Mouse (Mus musculus) hindbrain, embryonic 16.5 days (tissue): ENCODE data around the gene Cd207. TPM values are rescaled to one million over a fixed set of nuclear protein-coding genes. Genes with fewer than 3 reads are reported as not detected.

Experiments used
- ATAC-seq: fragments of 200-750 bp; cut with Nextera tagmentation; 2 replicates; pipeline ENCODE4 v1.8.0; 2017; ENCODE audit warnings: moderate TSS enrichment, moderate library complexity
- H3K27ac ChIP-seq: fragments of 300-500 bp; sonication (generic); 2 replicates; pipeline ENCODE4 v1.5.1; 2014; ENCODE audit warnings: low read depth, mild to moderate bottlenecking, control low read depth, low read length, moderate library complexity
- H3K27me3 ChIP-seq: fragments of 300-500 bp; sonication (generic); replicated peaks from 2 replicates; pipeline ENCODE4 v1.6.1; 2014; ENCODE audit warnings: low read length; ENCODE audit not compliant: control insufficient read depth, insufficient read depth
- H3K36me3 ChIP-seq: fragments of 300-500 bp; sonication (generic); 2 replicates; pipeline ENCODE4 v1.6.1; 2014; ENCODE audit warnings: mild to moderate bottlenecking, low read length, moderate library complexity, mixed read lengths; ENCODE audit not compliant: control insufficient read depth, insufficient read depth
- H3K4me1 ChIP-seq: fragments of 300-500 bp; sonication (generic); 2 replicates; pipeline ENCODE4 v1.6.1; 2014; ENCODE audit warnings: low read depth, low read length; ENCODE audit not compliant: control insufficient read depth, insufficient read depth
- H3K4me2 ChIP-seq: fragments of 300-500 bp; sonication (generic); 2 replicates; pipeline ENCODE4 v1.6.1; 2014; ENCODE audit warnings: mild to moderate bottlenecking, low read length, control low read depth, moderate library complexity
- H3K4me3 ChIP-seq: fragments of 300-500 bp; sonication (generic); 2 replicates; pipeline ENCODE4 v1.5.1; 2014; ENCODE audit warnings: mild to moderate bottlenecking, low read length, control low read depth, moderate library complexity
- H3K9ac ChIP-seq: fragments of 300-500 bp; sonication (generic); 2 replicates; pipeline ENCODE4 v1.6.1; 2014; ENCODE audit warnings: low read depth, mild to moderate bottlenecking, control low read depth, low read length, moderate library complexity
- H3K9me3 ChIP-seq: fragments of 300-500 bp; sonication (generic); 2 replicates; pipeline ENCODE4 v1.6.1; 2014; ENCODE audit warnings: mild to moderate bottlenecking, low read length, moderate library complexity; ENCODE audit not compliant: control insufficient read depth
- WGBS: fragments of 180-500 bp; shearing (Covaris S2); extraction: QIAGEN DNeasy Blood & Tissue Kit; methylation state at CpG from one replicate; pipeline ENCODE4 v1.1.7; 2014; 5-methylcytosine and 5-hydroxymethylcytosine counted together
- polyA plus RNA-seq: library from polyadenylated mRNA; unstranded; fragments of >200 nt; fragmentation: Nextera tagmentation; extraction: Ambion mirVana; gene quantifications from 2 replicates; pipeline ENCODE4 v1.2.1, GENCODE M21; 2015

Gene Cd207
- polyA plus RNA-seq, 1 experiment from 2014 or later: not detected

- WGBS: under 1% methylated on average over 36 of the region's 46 CpGs
- peak within 1 kb of the TSS; percentile 54 for H3K4me2 ChIP-seq
- peak; percentile 78 for ATAC-seq
- peaks cover 9% of the 10 kb centered on the region for H3K4me1 ChIP-seq
- H3K4me3 ChIP-seq: peak within 1 kb of the TSS; percentile 30
- no peaks in the 10 kb centered on the region for H3K9me3 ChIP-seq
- no peak within 1 kb of the TSS for H3K27ac ChIP-seq
- no peaks in the 10 kb centered on the region for H3K36me3 ChIP-seq
- H3K27me3 ChIP-seq: peaks cover 77% of the 10 kb centered on the region
- no peak within 1 kb of the TSS for H3K9ac ChIP-seq
Observed at GRCm38 (mm10) chr6:83711067-83711675, 33.5 kb upstream of the Cd207 start, which contains the start of gene Vax2. Gene Vax2 (plus strand): TSS chr6:83711264.

DNA sequence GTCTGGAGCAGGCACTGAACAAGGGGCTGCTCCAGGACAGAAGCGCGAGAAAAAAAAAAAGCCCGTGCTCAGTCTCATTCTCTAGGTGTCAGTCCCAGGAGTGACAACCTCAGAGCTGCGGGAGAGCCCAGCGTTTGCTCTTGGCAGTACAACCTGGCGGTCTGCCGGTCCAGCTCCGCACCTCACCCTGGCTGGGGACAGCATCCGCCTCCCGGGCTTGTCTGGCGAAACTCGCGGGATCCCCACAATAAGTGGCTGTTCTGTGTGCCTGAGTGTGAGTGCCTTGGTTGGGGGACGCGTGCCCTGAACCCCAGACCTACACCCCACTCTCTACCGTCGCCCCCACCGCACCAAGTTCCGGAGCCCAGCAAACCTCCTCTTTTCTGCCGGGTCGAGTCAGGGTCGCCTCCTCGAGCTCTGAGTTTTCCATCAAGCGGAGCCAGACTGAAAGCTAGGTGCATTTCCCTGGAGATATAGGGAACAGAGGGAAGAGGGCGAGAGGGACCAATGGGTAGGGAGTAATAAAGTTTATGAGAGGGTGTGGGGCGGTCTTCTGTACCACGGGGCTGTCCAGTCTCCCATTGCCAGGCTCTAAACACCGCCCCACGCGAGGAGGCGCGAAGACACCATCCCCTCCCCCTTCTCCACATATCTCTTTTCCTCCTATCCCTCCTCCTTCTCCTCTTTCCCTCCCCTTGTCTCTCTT, 32.9 kb upstream of the Cd207 start:
- peaks cover 78% of the 10 kb centered on the region for H3K27me3 ChIP-seq
- 0% methylated on average over 31 of the region's 32 CpGs for WGBS
- H3K4me3 ChIP-seq: peak overlapping the region; percentile 30
- H3K4me2 ChIP-seq: peak overlapping the region; percentile 54
- H3K36me3 ChIP-seq: no peaks in the 10 kb centered on the region
- H3K9ac ChIP-seq: no peak overlapping the region
- H3K4me1 ChIP-seq: peaks cover 9% of the 10 kb centered on the region
- ATAC-seq: peak; percentile 67
- no peaks in the 10 kb centered on the region for H3K9me3 ChIP-seq
- H3K27ac ChIP-seq: no peak overlapping the region

DNA sequence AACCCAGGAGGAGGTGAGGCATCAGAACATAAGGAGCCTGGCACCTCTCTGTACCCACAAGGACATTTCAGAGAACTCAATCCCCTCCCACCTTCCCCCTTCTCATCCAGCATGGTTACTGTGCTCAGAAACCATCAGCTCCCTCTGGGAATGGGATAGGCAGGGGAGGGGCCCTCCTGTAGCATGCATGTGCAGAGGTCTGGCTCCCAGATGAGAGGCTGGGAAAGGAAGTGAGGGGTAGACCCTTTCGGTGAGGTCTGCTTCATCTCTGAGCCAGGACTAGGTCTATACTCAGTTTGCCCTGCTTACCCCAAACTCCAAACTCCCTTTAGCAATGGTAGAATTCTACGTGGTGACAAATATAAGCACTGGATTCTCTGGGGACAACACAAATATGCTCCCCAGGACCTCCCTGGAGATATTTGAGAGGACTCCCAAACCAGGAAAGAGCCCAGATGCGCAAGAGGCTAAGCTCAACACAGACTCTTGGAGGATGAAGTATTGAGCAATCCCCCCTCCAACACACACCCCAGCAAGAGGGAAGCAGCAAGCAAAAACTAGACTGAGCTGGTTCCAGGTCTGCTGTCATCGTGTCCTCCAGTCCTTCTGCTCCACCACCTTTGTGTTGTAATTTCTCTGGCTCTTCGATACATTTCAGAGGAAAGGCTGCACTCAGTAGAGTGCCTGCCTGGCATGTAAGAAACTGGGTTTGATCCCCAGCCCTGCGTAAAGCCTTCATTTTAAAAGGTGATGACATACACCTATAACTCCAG, 30.3 kb upstream of the Cd207 start:
- 5% methylated on average over 6 of the region's 6 CpGs for WGBS
- no peaks in the 10 kb centered on the region for H3K36me3 ChIP-seq
- no peak overlapping the region for H3K4me3 ChIP-seq
- peaks cover 78% of the 10 kb centered on the region for H3K27me3 ChIP-seq
- no peak overlapping the region for H3K4me2 ChIP-seq
- H3K4me1 ChIP-seq: peaks cover 9% of the 10 kb centered on the region
- no peak overlapping the region for H3K27ac ChIP-seq
- ATAC-seq: no peak
- no peaks in the 10 kb centered on the region for H3K9me3 ChIP-seq
- no peak overlapping the region for H3K9ac ChIP-seq

GRCm38 (mm10) chr6:83704701-83705100, 27.0 kb upstream of the Cd207 start:
- no peaks in the 10 kb centered on the region for H3K9me3 ChIP-seq
- no peaks in the 10 kb centered on the region for H3K36me3 ChIP-seq
- H3K27me3 ChIP-seq: peaks cover 70% of the 10 kb centered on the region
- no peak overlapping the region for H3K4me2 ChIP-seq
- WGBS: 23% methylated on average over 5 of the region's 5 CpGs
- H3K27ac ChIP-seq: no peak overlapping the region
- no peaks in the 10 kb centered on the region for H3K4me1 ChIP-seq
- ATAC-seq: no peak
- no peak overlapping the region for H3K9ac ChIP-seq
- H3K4me3 ChIP-seq: no peak overlapping the region

- Histone ChIP-seq H3K4me1 (no peaks in the 10 kb centered on the region), H3K9ac (no peak overlapping the region), H3K27me3 (peaks cover 70% of the 10 kb centered on the region), H3K4me2 (no peak overlapping the region), H3K9me3 (no peaks in the 10 kb centered on the region), H3K27ac (no peak overlapping the region), H3K36me3 (no peaks in the 10 kb centered on the region), H3K4me3 (no peak overlapping the region)
- WGBS: 5% methylated on average over 1 of the region's 1 CpGs
- ATAC-seq: no peak
Observed at GRCm38 (mm10) chr6:83704294-83704693, 26.6 kb upstream of the Cd207 start.

DNA sequence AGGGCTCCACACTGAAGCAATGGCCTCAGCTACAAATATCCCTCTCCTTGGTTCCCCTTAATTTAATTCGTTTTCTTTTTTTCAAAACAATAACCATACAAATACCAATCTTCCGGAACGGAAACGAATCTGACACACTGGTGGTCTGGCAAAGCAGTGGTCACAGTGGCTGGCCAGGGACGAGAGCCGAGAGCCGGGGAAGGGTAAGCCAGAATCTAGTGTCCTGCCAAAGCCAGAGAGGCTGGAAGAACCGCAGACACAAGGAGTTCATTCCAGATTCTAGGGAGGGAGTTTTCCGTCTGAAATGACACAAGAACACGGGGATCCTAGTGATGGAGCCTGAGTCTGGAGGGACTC, 26.0 kb upstream of the Cd207 start:
- no peaks in the 10 kb centered on the region for H3K4me1 ChIP-seq
- no peak overlapping the region for H3K27ac ChIP-seq
- H3K4me2 ChIP-seq: no peak overlapping the region
- H3K9me3 ChIP-seq: no peaks in the 10 kb centered on the region
- H3K9ac ChIP-seq: no peak overlapping the region
- H3K36me3 ChIP-seq: no peaks in the 10 kb centered on the region
- H3K27me3 ChIP-seq: peaks cover 70% of the 10 kb centered on the region
- WGBS: under 1% methylated on average over 10 of the region's 10 CpGs
- H3K4me3 ChIP-seq: no peak overlapping the region
- no peak for ATAC-seq

DNA sequence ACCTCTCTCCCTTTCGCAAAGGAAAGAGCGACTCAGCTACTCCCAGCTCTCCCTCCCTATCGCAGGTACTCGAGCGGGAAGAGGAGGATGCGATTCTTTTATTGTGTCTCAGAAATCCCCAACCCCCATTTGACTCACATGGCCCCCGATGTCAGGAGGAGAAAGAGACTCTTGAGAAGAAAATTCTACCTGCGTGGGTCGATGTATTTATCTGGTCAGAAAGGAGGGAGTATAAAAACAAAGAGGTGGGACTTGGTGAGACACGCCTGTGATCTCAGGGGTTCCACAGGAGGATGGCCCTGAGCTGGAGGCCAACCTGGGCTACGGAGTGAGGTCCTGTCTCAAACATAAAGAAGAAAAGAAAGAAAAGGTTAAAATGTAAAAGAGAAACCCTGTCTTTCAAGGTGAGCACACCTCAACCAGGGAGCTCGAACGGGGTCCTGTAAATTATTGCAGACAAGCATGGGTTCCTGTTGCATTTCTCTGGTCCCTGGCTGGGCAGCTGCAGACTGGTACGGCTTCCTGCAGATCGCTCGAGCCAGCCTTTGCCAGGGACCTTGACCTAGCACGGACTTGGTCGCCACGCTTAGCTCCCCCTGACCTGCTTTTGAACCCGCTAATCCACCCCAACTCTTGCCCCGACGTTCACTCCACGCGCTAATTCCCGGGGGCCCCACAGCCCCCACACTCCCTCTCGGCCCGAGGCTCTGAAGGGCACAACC, 25.5 kb upstream of the Cd207 start:
- H3K4me2 ChIP-seq: no peak overlapping the region
- H3K4me1 ChIP-seq: no peaks in the 10 kb centered on the region
- H3K9me3 ChIP-seq: no peaks in the 10 kb centered on the region
- H3K27me3 ChIP-seq: peaks cover 70% of the 10 kb centered on the region
- no peak for ATAC-seq
- no peak overlapping the region for H3K27ac ChIP-seq
- no peaks in the 10 kb centered on the region for H3K36me3 ChIP-seq
- no peak overlapping the region for H3K9ac ChIP-seq
- under 1% methylated on average over 27 of the region's 27 CpGs for WGBS
- no peak overlapping the region for H3K4me3 ChIP-seq

DNA sequence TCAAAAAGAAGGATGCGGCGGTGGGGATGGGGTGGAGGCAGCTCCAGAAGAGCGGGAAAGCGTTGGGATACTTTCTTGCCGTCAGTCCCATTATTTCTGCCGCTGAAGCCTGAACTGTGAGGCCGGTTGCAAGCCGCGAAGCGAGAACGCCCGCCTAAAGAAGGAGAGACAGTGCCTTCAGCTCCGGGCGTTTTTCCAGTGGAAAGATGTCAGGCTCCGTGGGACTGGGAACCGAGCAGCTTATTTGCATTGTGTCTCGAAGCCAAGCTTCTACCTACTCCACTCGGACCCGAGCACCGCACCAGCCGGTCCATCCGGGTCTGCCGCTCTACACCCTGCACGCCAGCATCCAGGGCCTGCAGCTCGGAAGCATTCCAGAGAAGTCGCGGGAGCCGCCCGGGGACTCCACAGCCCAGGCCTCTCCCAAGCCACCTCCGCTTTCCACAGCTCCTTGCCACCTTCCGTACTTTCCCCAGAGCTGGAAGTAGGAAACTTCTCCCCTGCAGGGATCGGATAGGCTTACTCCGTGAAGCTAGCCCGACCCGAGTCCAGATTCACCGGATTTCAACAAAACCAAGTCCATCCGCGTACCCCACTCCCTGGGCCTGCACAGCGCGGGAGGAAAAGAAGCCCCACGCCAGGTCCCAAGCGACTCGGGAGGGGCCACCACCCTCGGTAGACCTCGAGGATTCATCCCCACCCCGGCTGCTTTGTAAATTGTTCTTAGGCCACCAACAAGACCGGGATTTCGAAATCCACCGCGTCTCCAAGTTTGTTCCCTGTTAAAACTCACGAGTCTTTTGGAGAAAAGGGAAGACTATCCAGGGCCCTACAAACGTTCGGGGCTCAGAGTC, 24.7 kb upstream of the Cd207 start:
- ATAC-seq: no peak
- Histone ChIP-seq H3K27ac (no peak overlapping the region), H3K4me3 (no peak overlapping the region), H3K4me2 (no peak overlapping the region), H3K9me3 (no peaks in the 10 kb centered on the region), H3K9ac (no peak overlapping the region), H3K4me1 (no peaks in the 10 kb centered on the region), H3K36me3 (no peaks in the 10 kb centered on the region), H3K27me3 (peaks cover 70% of the 10 kb centered on the region)
- WGBS: under 1% methylated on average over 53 of the region's 53 CpGs
